Mouse (Mus musculus) spleen, embryonic (tissue): Measurements from ENCODE around the gene Hipk2.

Experiments used
- CTCF ChIA-PET: fragments of 350-600 bp; sonication (Branson Sonifier 250); formaldehyde crosslinking; loops from one replicate; lab custom pipeline; 2022; lab: Charles Lee

Gene Hipk2

DNA sequence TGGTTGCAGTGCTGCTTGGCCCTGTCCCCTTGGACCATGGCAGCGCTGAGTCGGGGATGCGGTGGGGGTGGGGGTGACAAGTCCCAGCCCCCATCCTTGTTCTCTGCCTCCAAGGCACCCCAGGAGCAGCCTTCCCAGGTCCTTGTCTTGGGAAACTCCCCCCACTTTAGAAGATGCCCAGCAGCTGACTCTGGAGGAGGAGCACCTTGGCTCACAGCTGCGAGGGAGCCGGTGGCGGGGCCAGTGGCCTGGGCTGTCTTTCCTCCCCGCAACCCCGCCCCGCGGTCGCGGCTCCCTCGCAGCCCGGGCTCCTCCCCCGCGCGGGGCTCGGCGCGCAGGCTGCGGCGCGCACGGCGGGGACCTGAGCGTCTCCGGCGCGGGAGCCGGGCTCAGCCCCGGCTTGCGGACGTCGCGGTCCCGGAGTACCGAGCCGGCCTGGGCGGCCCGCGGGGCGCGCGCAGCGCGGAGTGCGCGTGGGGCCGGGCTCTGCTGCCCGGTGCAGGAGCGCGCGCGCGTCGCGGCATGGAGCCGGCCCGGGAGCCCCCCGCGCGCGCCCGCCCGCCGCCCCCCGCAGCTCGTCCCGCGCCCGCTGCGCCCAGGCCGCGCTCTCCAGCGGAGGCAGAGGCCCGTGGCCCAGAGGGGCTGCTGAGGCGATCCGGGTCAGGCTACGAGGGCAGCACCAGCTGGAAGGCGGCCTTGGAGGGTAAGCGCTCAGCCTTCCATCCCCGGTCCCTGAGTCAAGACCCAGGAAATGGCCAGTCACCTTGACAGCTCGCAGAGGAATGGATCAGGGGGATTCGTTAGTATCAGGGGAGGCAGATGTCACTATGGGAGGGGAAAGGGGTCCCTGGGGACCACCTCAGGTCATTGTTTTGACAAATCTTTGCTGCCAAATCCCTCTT lies 213.0 kb downstream of the Hipk2 start, which contains the start of gene Clec2l:
Gene Clec2l, plus strand, starts transcription at position 356 of the 902 bp plus-strand sequence.
- CTCF ChIA-PET: interaction anchor here (0.6 kb wide), 1 partner anchor 12 kb away, joined by 3 read pairs; no protein-coding TSS in a partner anchor

DNA sequence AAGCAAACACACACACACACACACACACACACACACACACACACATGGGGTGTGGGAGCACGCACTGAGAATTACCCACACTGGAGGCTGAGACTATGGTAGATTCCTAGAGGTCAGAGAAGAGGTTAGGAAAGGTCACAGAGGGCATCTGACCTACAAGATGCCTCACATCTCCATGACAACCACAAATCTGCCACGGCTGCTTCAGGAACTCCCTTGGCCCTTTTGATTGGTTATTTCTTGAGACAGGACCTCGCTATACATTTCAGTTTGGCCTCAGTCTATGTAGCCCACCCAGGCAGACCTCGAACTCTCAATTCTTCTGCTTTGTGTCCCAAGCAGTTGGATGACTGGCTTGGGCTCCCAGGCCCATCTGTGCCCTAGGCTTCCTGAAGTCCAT lies 214.3 kb downstream of the Hipk2 start:
- CTCF ChIA-PET: no interaction called here

DNA sequence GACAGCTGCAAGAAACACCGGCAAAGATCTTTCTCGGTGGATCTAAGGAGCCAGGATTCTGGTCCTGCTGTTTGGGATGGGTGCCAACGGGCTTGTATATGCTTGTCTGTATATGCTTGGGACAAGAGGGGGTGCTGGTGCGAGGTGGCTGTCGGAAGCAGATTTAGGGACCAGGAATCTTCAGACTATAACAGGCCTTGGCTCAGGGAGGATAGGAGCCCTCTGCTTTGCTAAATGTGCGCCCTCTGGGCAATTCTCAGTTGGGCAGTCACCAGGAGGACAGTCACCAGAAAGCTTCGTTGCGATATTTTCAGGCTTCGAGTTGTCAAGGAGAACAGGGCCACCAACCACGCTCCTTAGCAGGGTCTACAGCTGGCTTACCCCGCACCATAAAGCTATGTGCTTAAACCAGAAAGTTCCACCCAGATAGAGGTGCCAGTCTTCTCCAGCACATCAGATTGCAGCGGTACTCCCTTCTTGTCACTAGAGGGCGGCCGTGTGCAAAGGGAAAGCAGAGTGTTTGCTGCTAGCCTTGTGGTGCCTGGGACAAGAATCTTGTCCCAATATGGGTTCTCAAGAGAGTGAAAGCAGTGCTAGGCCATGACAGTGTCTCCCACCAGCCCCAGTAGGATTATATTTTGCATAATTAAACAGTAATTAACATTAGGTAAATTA lies 225.6 kb downstream of the Hipk2 start:
- CTCF ChIA-PET: interaction anchor here (0.6 kb wide), 3 partner anchors 117 to 395 kb away, joined by 3 read pairs; no protein-coding TSS in a partner anchor

DNA sequence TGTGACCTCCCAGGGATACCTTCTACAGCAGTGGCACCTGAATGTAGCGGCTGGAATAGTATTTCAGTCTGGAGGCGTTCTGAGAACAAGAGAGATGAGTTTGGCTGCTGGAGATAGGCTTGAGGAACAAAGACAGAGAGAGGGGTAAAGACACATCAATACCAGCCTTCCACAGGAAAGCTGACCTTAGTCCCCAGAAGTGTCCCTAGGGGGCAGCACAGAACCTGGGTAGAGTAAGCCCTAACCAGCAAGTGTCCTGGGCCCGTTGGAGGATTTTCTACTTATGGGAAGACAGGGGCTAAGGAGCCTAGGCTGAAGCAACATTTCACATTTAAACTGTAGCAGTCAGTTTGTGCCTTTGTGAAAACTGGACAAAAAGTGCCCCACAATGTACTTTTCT lies 226.4 kb downstream of the Hipk2 start:
- CTCF ChIA-PET: interaction anchor here (0.6 to 0.9 kb wide), 3 partner anchors 94 to 140 kb away, joined by 3 to 4 read pairs (median 3); no protein-coding TSS in a partner anchor
